Mouse (Mus musculus) large intestine, adult 2 months (tissue): ENCODE data around the gene Tmem102. TPM values are rescaled to one million over a fixed set of nuclear protein-coding genes. Genes with fewer than 3 reads are reported as not detected.

Experiments used
- DNase-seq: peaks from one replicate; pipeline ENCODE4 v3.0.0-alpha.2; 2012; ENCODE audit warnings: low read depth, low spot score
- WGBS: fragments of 180-500 bp; shearing (Covaris S2); methylation state at CpG from one replicate; pipeline ENCODE4 v1.1.7; 2018; 5-methylcytosine and 5-hydroxymethylcytosine counted together
- polyA plus RNA-seq: library from polyadenylated mRNA; depleted of rRNA; stranded (reverse); fragments of >200 nt; gene quantifications from 2 replicates; pipeline ENCODE4 v1.2.3, GENCODE M21; 2012

Tmem102 gene
- polyA plus RNA-seq, 1 experiment: 38.7 TPM

GRCm38 (mm10) chr11:69823456-69823855 is 18.0 kb upstream of the Tmem102 start:
- no peak for DNase-seq
- WGBS: 63% methylated on average over 2 of the region's 2 CpGs

- WGBS: 82% methylated on average over 3 of the region's 3 CpGs
- DNase-seq: no peak
Measured at GRCm38 (mm10) chr11:69822080-69822479, 16.7 kb upstream of the Tmem102 start, which contains the start of gene Spem1. Spem1 (minus strand) TSS chr11:69822180.

DNA sequence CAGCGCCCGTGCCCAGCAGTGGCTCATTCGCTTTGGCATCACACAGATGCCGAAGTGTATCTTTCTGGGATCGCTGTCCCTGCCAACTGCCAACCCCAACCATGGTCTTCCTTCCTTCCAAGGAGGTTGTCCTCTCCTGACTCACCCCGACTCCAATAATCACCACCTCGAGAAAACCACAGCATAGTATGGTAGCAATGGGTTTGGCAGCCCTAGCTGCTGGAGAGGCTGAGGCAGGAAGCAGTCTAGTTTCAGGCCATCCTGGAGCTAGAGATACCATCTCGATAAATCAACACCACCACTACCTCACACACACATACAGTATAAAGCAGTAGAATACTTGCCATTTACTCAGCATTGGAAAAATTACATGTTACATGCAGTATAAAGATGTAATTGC is 13.4 kb upstream of the Tmem102 start:
- DNase-seq: no peak
- WGBS: 88% methylated on average over 8 of the region's 8 CpGs

GRCm38 (mm10) chr11:69818365-69818764 is 12.9 kb upstream of the Tmem102 start, which contains the start of gene Spem2:
Spem2 (minus strand) TSS chr11:69818465.
- WGBS: 76% methylated on average over 2 of the region's 2 CpGs
- DNase-seq: no peak

DNA sequence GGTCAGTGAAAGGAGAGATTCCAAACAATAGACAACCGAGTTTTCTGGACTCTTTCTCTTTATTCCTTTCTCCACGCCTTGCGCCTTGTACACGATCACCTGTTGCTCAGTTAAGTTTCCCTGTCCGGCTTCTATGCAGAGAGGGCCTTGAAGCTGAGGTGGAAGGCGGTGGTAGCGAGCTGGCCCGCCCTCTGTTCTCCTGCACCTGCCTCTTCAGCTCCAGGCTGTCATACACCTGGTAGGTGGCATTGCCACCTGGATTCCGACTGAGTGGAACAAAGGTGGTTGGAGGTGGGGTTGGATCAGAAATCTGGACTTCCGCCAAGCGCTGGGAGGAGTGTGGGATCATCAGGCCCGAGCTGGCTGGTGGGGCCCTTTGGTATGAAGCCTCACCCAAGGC is 11.1 kb upstream of the Tmem102 start:
- WGBS: 37% methylated on average over 12 of the region's 12 CpGs

GRCm38 (mm10) chr11:69815155-69815554 is 9.7 kb upstream of the Tmem102 start, which contains the start of gene Gm39566:
Gm39566 (minus strand) TSS chr11:69815298.
- 78% methylated on average over 10 of the region's 10 CpGs for WGBS
- no peak for DNase-seq

More for the DNA sequence above, 11.1 kb upstream of the Tmem102 start:
- DNase-seq: no peak

DNA sequence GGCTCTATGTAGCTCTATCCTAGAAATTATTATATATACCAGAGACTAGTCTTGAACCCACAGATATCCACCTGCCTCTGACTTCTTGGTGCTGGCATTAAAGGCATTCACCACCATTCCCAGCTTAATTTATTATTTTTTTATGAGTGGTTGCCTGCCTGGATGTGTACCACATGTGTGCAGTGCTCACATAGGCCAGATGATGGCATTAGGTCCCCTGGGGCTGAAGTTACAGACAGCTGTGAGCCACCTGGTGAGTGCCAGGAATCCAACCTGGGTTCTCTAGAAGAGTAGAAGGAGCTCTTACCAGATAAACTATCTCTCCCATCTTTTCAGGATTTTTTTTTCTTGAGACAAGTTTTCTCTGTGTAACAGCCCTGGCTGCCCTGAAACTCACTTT is 4.9 kb upstream of the Tmem102 start:
- no peak for DNase-seq

- WGBS: 74% methylated on average over 2 of the region's 2 CpGs
- no peak for DNase-seq
Measured at GRCm38 (mm10) chr11:69807641-69808040, 2.2 kb upstream of the Tmem102 start.

DNA sequence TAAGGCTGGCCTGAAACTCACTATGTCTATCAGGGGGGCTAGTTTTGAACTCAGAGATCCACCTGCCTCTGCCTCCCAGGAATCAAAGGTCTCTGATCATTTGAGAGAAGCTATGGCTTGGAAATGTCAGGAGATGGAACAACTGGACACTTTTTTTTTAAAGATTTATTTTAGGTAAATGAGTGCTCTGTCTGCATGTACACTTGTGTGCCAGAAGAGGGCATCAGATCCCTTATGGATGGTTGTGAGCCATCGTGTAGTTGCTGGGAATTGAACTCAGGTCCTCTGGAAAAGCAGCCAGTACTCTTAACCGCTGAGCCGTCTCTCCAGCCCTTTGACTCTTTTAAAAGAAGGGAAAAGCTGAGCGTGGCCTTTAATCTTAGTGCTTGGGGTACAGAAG is 954 bp upstream of the Tmem102 start:
- DNase-seq: no peak
- WGBS: 92% methylated on average over 4 of the region's 4 CpGs

DNA sequence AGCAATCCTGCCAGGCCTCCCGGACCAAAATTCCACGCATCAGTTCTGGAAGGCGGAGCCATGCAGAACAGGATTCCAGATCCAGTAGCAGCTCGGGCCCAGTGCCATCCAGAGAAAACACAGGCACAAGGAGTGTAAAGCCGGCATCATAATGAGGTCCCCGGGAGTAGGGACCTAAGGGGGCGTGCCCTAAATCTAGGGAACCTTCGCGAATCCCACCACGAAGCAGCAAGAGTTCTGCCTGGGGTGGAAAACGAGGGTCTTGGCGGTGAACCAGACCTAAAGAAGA is 828 bp downstream of the Tmem102 start:
- WGBS: 16% methylated on average over 12 of the region's 12 CpGs
- DNase-seq: no peak

GRCm38 (mm10) chr11:69803786-69804651 is 1.4 kb downstream of the Tmem102 start:
- no peak for DNase-seq
- WGBS: 1% methylated on average over 60 of the region's 60 CpGs

- no peak for DNase-seq
- whole genome bisulfite sequencing: 3% methylated on average over 12 of the region's 12 CpGs
Measured at GRCm38 (mm10) chr11:69803328-69803727, 2.1 kb downstream of the Tmem102 start.

- DNase-seq: no peak
- 1% methylated on average over 33 of the region's 33 CpGs for WGBS
Measured at GRCm38 (mm10) chr11:69802648-69803105, 2.7 kb downstream of the Tmem102 start.

DNA sequence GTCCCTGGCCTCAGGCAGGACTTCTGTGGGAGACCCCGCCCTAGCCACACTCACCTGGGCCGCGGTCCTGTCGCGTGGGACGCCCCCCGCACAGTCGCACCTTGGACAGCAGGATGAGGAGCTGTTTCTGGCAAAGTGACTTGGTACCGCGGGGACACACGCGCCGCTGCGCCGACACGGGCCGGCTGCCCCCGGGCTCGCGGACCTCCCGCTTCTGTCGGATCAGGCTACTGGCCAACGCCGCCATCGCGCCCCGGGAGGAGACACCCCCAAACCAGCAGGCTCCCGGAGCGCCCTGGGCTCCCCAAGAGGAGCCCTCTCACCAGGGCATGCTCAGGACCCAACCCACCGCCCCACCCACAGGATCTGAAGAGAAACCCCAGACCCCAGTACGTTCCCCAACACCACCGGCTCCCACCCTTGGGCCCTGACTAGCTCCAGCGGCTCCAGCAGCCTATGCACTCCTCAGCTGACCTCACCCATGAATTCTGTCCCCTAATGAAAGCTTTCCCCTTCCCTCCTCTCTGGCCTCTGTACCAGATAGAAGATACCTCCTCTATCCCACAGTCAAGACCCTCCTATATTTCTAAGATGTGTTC is 3.9 kb downstream of the Tmem102 start, which contains the start of gene Fgf11:
Gene Fgf11 (minus strand): TSS at position 479 of the 599 bp plus-strand sequence.
- WGBS: 3% methylated on average over 33 of the region's 33 CpGs
- DNase-seq: no peak

DNA sequence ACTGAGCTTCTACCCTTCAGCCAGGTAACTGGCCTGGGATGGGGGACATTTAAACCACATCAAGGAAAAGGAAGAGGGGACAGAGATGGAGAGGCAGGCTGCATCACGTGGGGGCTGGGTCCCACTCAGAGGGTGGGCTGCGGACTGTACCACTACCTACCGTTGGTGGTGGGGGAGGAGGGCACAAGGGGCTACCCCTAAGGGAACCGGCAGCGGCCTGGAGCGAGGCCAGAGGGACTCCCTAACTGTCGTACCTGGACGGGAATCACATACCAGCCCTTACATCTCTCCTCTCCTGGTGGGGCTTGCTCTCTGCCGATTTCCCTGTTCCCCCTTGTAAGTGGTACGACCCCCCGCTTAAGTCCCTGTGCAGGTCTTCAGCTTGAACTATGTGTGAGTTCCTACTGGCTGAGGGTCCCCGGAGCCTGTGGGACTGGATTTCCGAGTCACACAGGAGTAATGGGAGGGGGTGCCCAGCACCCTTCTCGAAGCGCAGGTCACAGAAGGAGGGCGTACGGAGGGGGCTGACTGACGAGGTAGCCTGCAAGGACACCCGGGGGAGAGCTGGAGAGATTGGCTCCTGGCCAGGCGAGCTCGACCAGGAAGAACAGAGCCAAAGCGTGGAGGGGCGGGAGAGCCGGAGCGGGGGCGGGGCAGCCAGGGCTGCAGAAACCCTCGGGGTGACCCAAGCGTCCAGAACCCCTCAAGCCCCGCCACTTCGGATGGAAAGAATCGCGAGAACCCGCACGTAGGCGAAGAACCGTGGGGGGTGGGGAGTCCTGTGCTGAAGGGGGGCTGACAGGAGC is 4.8 kb downstream of the Tmem102 start:
- no peak for DNase-seq
- 6% methylated on average over 36 of the region's 36 CpGs for WGBS

DNA sequence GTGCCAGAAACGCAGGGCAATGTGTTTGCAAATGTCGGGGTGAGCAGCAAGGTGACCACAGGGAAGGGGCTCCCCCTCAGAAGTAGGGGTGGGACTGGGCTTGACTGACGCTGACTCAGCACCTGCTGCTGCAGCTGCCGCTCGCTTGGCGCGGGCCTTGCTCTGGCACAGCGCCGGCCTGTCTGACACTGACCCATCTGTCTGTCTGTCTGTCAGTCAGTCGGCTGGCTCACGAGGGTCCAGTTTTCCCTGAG is 5.4 kb downstream of the Tmem102 start:
- whole genome bisulfite sequencing: 44% methylated on average over 11 of the region's 11 CpGs

DNA sequence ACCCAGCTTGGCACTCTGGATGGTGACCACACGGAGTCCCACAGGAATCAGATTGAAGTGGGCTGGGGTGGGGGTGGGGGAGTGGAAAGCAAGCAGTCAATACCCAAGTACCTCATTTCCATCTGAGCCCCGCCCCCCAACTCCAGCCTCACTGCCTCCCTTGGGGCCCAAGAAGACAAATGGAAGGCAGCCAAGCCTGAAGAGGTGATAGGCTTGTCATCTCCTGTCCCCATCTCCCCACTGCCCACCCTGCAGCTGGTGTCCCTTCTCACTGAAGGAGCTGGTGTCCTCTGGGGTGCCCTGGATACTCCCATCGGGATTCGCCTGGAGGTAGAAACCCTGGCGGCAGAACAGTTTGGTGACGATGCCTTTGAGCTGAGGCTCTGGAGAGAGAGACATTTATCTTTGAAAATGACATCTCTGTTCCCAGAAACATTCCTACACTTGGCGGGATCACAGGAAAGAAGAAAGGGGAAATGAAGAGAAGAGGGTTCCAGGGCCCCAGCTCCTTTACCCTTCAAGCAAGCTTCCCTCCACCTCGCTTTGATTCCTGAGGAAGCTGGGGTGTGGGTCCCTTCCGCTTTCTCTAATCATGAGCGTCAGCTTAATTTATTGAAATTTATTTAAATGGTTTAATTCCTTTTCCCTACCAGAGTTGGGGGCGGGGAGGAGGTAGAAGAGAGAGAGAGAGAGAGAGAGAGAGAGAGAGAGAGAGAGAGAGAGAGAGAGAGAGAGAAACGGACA is 5.9 kb downstream of the Tmem102 start:
- DNase-seq: no peak

More for the DNA sequence above, 5.4 kb downstream of the Tmem102 start:
- DNase-seq: no peak

GRCm38 (mm10) chr11:69797924-69798323 is 7.5 kb downstream of the Tmem102 start:
- WGBS: 82% methylated on average over 7 of the region's 7 CpGs
- DNase-seq: no peak

More for the DNA sequence above, 5.9 kb downstream of the Tmem102 start:
- 66% methylated on average over 12 of the region's 12 CpGs for WGBS

DNA sequence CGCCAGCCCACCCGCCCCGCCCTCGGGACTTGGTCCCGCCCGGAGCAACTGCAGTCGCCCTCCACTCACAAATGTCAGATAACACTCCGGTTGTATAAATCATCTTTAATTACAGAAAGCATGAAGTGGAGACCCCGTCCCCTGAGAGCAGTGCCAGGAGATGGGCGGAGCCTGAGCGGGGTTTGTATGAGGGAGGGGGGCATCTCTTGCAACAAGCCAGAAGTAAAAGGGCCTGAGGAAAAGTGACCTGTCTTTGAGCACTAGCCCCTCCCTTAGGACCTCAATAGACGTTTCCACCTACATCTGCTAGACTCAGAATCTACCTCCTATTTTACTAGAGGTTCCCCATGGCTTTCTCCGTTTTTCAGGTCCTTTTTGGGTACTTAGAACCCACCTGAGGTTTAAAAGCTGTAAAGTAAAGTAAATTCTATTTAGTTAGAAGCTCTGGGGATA is 9.4 kb downstream of the Tmem102 start:
- WGBS: 5% methylated on average over 13 of the region's 13 CpGs
- DNase-seq: no peak
